Mouse (Mus musculus) hindbrain, embryonic 12.5 days (tissue): ENCODE data around the gene Fkbp1a. TPM values are rescaled to one million over a fixed set of nuclear protein-coding genes. Genes with fewer than 3 reads are reported as not detected.

Experiments used
- ATAC-seq: fragments of 200-750 bp; cut with Nextera tagmentation; 2 replicates; pipeline ENCODE4 v1.8.0; 2017; ENCODE audit warnings: moderate TSS enrichment; ENCODE audit not compliant: low FRiP score
- H3K27ac ChIP-seq: fragments of 300-500 bp; sonication (generic); 2 replicates; pipeline ENCODE4 v1.5.1; 2016; ENCODE audit warnings: mild to moderate bottlenecking
- H3K27me3 ChIP-seq: fragments of 300-500 bp; sonication (generic); 2 replicates; pipeline ENCODE4 v1.6.1; 2016; ENCODE audit warnings: mild to moderate bottlenecking
- H3K36me3 ChIP-seq: fragments of 300-500 bp; sonication (generic); 2 replicates; pipeline ENCODE4 v1.6.1; 2016; ENCODE audit warnings: mild to moderate bottlenecking
- H3K4me1 ChIP-seq: fragments of 300-500 bp; sonication (generic); 2 replicates; pipeline ENCODE4 v1.6.1; 2016
- H3K4me2 ChIP-seq: fragments of 300-500 bp; sonication (generic); replicated peaks from 2 replicates; pipeline ENCODE4 v1.6.1; 2016; ENCODE audit warnings: mild to moderate bottlenecking
- H3K4me3 ChIP-seq: fragments of 300-500 bp; sonication (generic); 2 replicates; pipeline ENCODE4 v1.5.1; 2016; ENCODE audit warnings: mild to moderate bottlenecking
- H3K9ac ChIP-seq: fragments of 300-500 bp; sonication (generic); 2 replicates; pipeline ENCODE4 v1.6.1; 2016; ENCODE audit warnings: mild to moderate bottlenecking, moderate library complexity
- H3K9me3 ChIP-seq: fragments of 300-500 bp; sonication (generic); replicated peaks from 2 replicates; pipeline ENCODE4 v1.6.1; 2016; ENCODE audit warnings: mild to moderate bottlenecking
- WGBS: fragments of 180-500 bp; shearing (Covaris S2); methylation state at CpG from one replicate; pipeline ENCODE4 v1.1.7; 2016; 5-methylcytosine and 5-hydroxymethylcytosine counted together
- polyA plus RNA-seq: library from polyadenylated mRNA; unstranded; fragments of >200 nt; fragmentation: Nextera tagmentation; extraction: Ambion mirVana; gene quantifications from 2 replicates; pipeline ENCODE4 v1.2.1, GENCODE M21; 2016

The Fkbp1a gene
- polyA plus RNA-seq, 1 experiment from 2014 or later = 534 TPM

- no peak for ATAC-seq
- Histone ChIP-seq H3K9me3 (no peaks in the 10 kb centered on the region), H3K36me3 (no peaks in the 10 kb centered on the region), H3K27me3 (no peaks in the 10 kb centered on the region; the same call in 1 of the 2 replicates), H3K9ac (no peak overlapping the region), H3K4me1 (no peaks in the 10 kb centered on the region), H3K4me3 (no peak overlapping the region), H3K4me2 (no peak overlapping the region), H3K27ac (no peak overlapping the region)
- 92% methylated on average over 1 of the region's 1 CpGs for WGBS
Observed at GRCm38 (mm10) chr2:151586807-151587206, 44.5 kb downstream of the Fkbp1a start.

GRCm38 (mm10) chr2:151587306-151587705, 45.0 kb downstream of the Fkbp1a start:
- no peak for ATAC-seq
- 78% methylated on average over 9 of the region's 9 CpGs for WGBS
- no peaks in the 10 kb centered on the region; the same call in 1 of the 2 replicates for H3K27me3 ChIP-seq

GRCm38 (mm10) chr2:151598068-151598467, 55.8 kb downstream of the Fkbp1a start:
- WGBS = 71% methylated on average over 2 of the region's 2 CpGs
- Histone ChIP-seq H3K36me3 (no peaks in the 10 kb centered on the region), H3K27me3 (peaks cover 2% of the 10 kb centered on the region; the same call in 1 of the 2 replicates), H3K9ac (no peak overlapping the region), H3K4me2 (no peak overlapping the region), H3K4me1 (peaks cover 5% of the 10 kb centered on the region), H3K27ac (no peak overlapping the region), H3K4me3 (no peak overlapping the region), H3K9me3 (no peaks in the 10 kb centered on the region)
- no peak for ATAC-seq

More at GRCm38 (mm10) chr2:151587306-151587705, 45.0 kb downstream of the Fkbp1a start:
- H3K27ac ChIP-seq = no peak overlapping the region
- H3K4me3 ChIP-seq = no peak overlapping the region
- no peak overlapping the region for H3K4me2 ChIP-seq
- no peaks in the 10 kb centered on the region for H3K36me3 ChIP-seq
- no peaks in the 10 kb centered on the region for H3K9me3 ChIP-seq
- H3K9ac ChIP-seq = no peak overlapping the region
- H3K4me1 ChIP-seq = no peaks in the 10 kb centered on the region

DNA sequence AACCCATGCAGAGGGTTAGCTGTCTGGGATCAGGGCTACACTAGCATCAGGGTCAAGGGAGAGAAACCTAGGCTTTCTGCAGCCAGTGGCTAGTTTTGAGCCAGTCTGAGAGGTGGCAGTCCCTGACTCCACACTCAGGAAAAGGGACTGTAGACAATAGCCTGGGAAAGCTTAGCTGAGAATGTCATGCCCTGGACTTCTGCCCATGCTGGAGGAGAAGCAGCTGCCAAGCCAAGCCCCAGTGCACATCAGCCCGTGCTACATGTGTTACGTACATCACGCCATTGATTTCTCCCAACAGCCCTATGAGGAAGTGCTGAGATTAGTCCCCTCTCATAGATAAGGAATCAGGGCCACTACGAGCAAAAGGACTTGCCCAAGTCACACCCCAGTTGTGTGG, 59.8 kb downstream of the Fkbp1a start:
- no peak overlapping the region for H3K9ac ChIP-seq
- whole genome bisulfite sequencing = 81% methylated on average over 4 of the region's 4 CpGs
- H3K9me3 ChIP-seq = no peaks in the 10 kb centered on the region
- ATAC-seq = no peak
- H3K4me3 ChIP-seq = no peak overlapping the region
- no peaks in the 10 kb centered on the region; the same call in 1 of the 2 replicates for H3K27me3 ChIP-seq
- H3K36me3 ChIP-seq = no peaks in the 10 kb centered on the region
- no peak overlapping the region for H3K27ac ChIP-seq
- no peak overlapping the region for H3K4me2 ChIP-seq
- H3K4me1 ChIP-seq = peaks cover 36% of the 10 kb centered on the region

GRCm38 (mm10) chr2:151603630-151604029, 61.3 kb downstream of the Fkbp1a start:
- Histone ChIP-seq H3K4me3 (no peak overlapping the region), H3K9me3 (no peaks in the 10 kb centered on the region), H3K36me3 (no peaks in the 10 kb centered on the region), H3K4me2 (no peak overlapping the region), H3K4me1 (peaks cover 36% of the 10 kb centered on the region), H3K9ac (no peak overlapping the region), H3K27me3 (no peaks in the 10 kb centered on the region; the same call in 1 of the 2 replicates), H3K27ac (peak overlapping the region; percentile 64)
- peak; percentile 92 for ATAC-seq
- 17% methylated on average over 4 of the region's 4 CpGs for WGBS

- Histone ChIP-seq H3K4me3 (no peak overlapping the region), H3K4me1 (peaks cover 36% of the 10 kb centered on the region), H3K27ac (peak overlapping the region; percentile 55; the same call in 1 of the 2 replicates), H3K4me2 (no peak overlapping the region; the same call in 1 of the 2 replicates), H3K36me3 (no peaks in the 10 kb centered on the region), H3K27me3 (no peaks in the 10 kb centered on the region; the same call in 1 of the 2 replicates), H3K9me3 (no peaks in the 10 kb centered on the region), H3K9ac (no peak overlapping the region)
- 46% methylated on average over 11 of the region's 11 CpGs for WGBS
- ATAC-seq = peak; percentile 33
Observed at GRCm38 (mm10) chr2:151605437-151605987, 63.2 kb downstream of the Fkbp1a start.

- Histone ChIP-seq H3K4me3 (no peak overlapping the region), H3K4me2 (no peak overlapping the region), H3K27ac (no peak overlapping the region), H3K9ac (no peak overlapping the region), H3K36me3 (no peaks in the 10 kb centered on the region), H3K9me3 (no peaks in the 10 kb centered on the region), H3K27me3 (no peaks in the 10 kb centered on the region), H3K4me1 (peaks cover 27% of the 10 kb centered on the region)
- ATAC-seq = no peak
- WGBS = 64% methylated on average over 1 of the region's 1 CpGs
Observed at GRCm38 (mm10) chr2:151608435-151608834, 66.2 kb downstream of the Fkbp1a start.

GRCm38 (mm10) chr2:151609974-151610373, 67.7 kb downstream of the Fkbp1a start:
- 37% methylated on average over 3 of the region's 3 CpGs for WGBS
- H3K9me3 ChIP-seq = no peaks in the 10 kb centered on the region
- ATAC-seq = no peak
- peaks cover 11% of the 10 kb centered on the region for H3K4me1 ChIP-seq
- H3K27ac ChIP-seq = no peak overlapping the region
- H3K36me3 ChIP-seq = no peaks in the 10 kb centered on the region
- H3K4me2 ChIP-seq = no peak overlapping the region
- no peak overlapping the region for H3K9ac ChIP-seq
- no peak overlapping the region for H3K4me3 ChIP-seq
- H3K27me3 ChIP-seq = no peaks in the 10 kb centered on the region

Other genes with a start within 250 kb of the Fkbp1a start
- not detected in 2 replicates for gene 4921509C19Rik, start 66.3 kb upstream of the Fkbp1a start, polyA plus RNA-seq
- 258 and 282 TPM in 2 replicates for gene Nsfl1c, start 48.3 kb upstream of the Fkbp1a start, polyA plus RNA-seq
- 0.22 and 0.50 TPM in 2 replicates for gene Sdcbp2, start 30.1 kb downstream of the Fkbp1a start, polyA plus RNA-seq
- gene Snph, start 90.1 kb downstream of the Fkbp1a start, polyA plus RNA-seq = 7.9 and 8.1 TPM in 2 replicates
- gene Rad21l, start 126.0 kb downstream of the Fkbp1a start, polyA plus RNA-seq = not detected in 2 replicates
- 9.7 and 10.3 TPM in 2 replicates for gene Tmem74b, start 159.5 kb downstream of the Fkbp1a start, polyA plus RNA-seq
- 45.2 and 47.9 TPM in 2 replicates for gene Psmf1, start 201.7 kb downstream of the Fkbp1a start, polyA plus RNA-seq